Mouse (Mus musculus) kidney, embryonic 16.5 days (tissue): Measurements from ENCODE around the gene Fbxw4. TPM values are rescaled to one million over a fixed set of nuclear protein-coding genes. Genes with fewer than 3 reads are reported as not detected.
"Not testable (repeated sequence)": the region's sequence is repeated elsewhere in the genome, so short reads cannot be mapped to it uniquely, and the experiment has no call there.

Experiments
- ATAC-seq: fragments of 200-750 bp; cut with Nextera tagmentation; 2 replicates; pipeline ENCODE4 v1.8.0; 2017; ENCODE audit warnings: moderate TSS enrichment; ENCODE audit not compliant: low FRiP score, low TSS enrichment
- H3K27ac ChIP-seq: fragments of 300-500 bp; sonication (generic); 2 replicates; pipeline ENCODE4 v1.5.1; 2014; ENCODE audit warnings: low read length
- H3K27me3 ChIP-seq: fragments of 300-500 bp; sonication (generic); 2 replicates; pipeline ENCODE4 v1.6.1; 2014; ENCODE audit warnings: low read length, control low read depth, mixed read lengths; ENCODE audit not compliant: insufficient read depth
- H3K36me3 ChIP-seq: fragments of 300-500 bp; sonication (generic); 2 replicates; pipeline ENCODE4 v1.6.1; 2014; ENCODE audit warnings: low read length, control low read depth, mixed read lengths; ENCODE audit not compliant: insufficient read depth
- H3K4me1 ChIP-seq: fragments of 300-500 bp; sonication (generic); 2 replicates; pipeline ENCODE4 v1.6.1; 2014; ENCODE audit warnings: low read length, control low read depth, mixed read lengths; ENCODE audit not compliant: insufficient read depth
- H3K4me2 ChIP-seq: fragments of 300-500 bp; sonication (generic); replicated peaks from 2 replicates; pipeline ENCODE4 v1.6.1; 2014; ENCODE audit warnings: low read depth, low read length
- H3K4me3 ChIP-seq: fragments of 300-500 bp; sonication (generic); 2 replicates; pipeline ENCODE4 v1.5.1; 2014; ENCODE audit warnings: mild to moderate bottlenecking, low read length
- H3K9ac ChIP-seq: fragments of 300-500 bp; sonication (generic); replicated peaks from 2 replicates; pipeline ENCODE4 v1.6.1; 2014; ENCODE audit warnings: low read length
- H3K9me3 ChIP-seq: fragments of 300-500 bp; sonication (generic); 2 replicates; pipeline ENCODE4 v1.6.1; 2016; ENCODE audit warnings: low read length, control low read depth
- WGBS: fragments of 180-500 bp; shearing (Covaris S2); extraction: QIAGEN DNeasy Blood & Tissue Kit; methylation state at CpG from one replicate; pipeline ENCODE4 v1.1.7; 2014; 5-methylcytosine and 5-hydroxymethylcytosine counted together
- polyA plus RNA-seq: library from polyadenylated mRNA; unstranded; fragments of >200 nt; fragmentation: Nextera tagmentation; extraction: Ambion mirVana; gene quantifications from 2 replicates; pipeline ENCODE4 v1.2.1, GENCODE M21; 2015

Gene Fbxw4
- polyA plus RNA-seq, 1 experiment from 2014 or later, result 7.9 TPM

DNA sequence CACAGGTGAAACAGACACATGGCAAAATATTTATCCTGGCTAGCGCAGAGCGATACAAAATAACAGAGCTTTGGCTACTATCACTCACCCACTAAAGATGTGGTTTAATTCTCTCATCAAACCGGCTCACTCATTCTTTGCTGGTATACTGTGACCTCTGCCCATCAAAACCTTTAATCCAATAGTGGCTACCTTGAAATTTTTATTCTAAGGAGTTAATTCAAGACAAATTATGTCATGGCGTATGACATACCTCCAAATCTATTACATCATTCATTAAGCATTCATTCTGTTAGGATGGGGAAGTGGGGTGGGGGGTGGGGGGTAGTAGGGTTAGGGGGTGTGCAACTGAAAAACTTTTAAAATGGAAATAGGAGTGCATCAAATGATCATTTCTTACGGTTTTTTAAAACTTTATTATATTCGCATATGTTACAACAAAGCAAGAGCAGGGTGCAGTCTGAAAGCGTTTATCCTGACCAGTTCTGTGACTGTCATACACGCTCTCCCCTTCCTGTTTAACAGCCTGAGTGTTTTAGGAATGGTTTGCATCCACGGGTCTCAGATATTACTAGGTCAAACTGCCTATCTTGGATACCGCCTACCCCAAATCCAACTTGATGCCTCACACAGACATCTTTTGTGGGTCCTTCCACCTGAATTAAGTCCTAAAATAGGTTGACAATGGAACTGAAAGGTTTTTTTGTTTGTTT is 1.4 kb downstream of the Fbxw4 start:
- Histone ChIP-seq H3K27me3 (no peaks in the 10 kb centered on the region), H3K9me3 (no peaks in the 10 kb centered on the region), H3K4me1 (peaks cover 39% of the 10 kb centered on the region), H3K9ac (peak overlapping the region; percentile 99), H3K4me2 (peak overlapping the region; percentile 71), H3K4me3 (peak overlapping the region; percentile 92), H3K27ac (peak overlapping the region; percentile 97; the same call in 1 of the 2 replicates), H3K36me3 (no peaks in the 10 kb centered on the region)
- ATAC-seq, result no peak
- WGBS, result 57% methylated on average over 10 of the region's 10 CpGs

DNA sequence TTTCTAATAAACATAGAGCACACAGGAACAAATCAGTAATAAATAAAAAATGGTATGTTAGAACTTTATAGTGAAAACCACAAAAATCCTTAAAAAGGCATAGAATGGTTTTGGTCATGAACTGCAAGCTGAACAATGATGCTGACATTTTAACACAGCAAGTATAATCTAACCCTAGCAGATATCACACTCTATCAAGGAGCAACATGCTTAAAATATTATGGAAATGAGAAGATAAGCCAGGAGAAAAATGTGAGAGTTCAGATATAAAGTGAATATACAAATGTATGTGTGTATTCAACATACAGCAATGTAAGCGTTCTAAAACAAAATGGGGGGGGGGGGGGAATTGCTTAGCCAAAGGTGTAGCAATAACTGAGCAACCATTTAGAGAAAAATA is 2.3 kb downstream of the Fbxw4 start:
- ATAC-seq, result no peak
- peaks cover 40% of the 10 kb centered on the region for H3K4me1 ChIP-seq
- no peak overlapping the region for H3K4me2 ChIP-seq
- H3K27ac ChIP-seq, result no peak overlapping the region
- no peak overlapping the region for H3K4me3 ChIP-seq
- no peaks in the 10 kb centered on the region for H3K9me3 ChIP-seq
- no peaks in the 10 kb centered on the region for H3K36me3 ChIP-seq
- H3K9ac ChIP-seq, result no peak overlapping the region
- WGBS, result 77% methylated on average over 1 of the region's 1 CpGs
- no peaks in the 10 kb centered on the region for H3K27me3 ChIP-seq

DNA sequence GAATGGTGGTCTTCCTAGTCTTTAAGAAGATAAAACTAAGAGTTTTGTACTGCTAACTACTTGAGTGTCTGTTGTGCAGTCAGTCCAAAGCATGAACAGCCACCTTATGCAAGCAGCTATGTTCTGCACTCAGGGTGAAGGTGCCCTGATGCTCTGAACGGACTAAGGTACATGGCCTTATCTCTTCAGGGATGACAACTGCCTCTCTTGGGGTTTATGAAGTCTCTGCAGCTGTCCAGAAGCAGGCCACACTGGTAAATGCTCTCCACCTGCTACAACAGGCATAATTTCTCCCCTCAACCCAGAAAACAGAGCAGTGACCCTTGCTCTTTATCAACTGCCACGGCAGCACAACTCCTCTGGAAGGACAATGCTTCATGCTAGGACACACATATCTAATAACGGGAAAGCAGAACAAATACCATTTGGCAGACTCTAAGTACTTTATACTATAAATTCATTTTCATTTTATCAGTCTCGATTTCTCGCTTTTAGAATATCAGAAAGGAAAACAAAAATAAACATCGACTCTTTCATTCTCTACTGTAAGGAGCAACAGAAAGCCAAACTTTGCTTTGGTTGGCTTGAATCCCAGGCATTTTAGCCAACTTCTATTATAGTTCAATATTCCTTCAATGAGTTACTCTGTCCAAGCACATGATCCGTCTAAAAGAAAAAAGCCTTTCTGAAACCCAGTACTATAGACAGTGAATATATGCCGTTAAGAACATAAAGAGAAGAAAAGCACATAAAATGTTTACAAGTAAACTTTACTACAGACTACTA is 3.1 kb downstream of the Fbxw4 start:
- Histone ChIP-seq H3K36me3 (no peaks in the 10 kb centered on the region), H3K4me1 (peaks cover 49% of the 10 kb centered on the region), H3K27me3 (no peaks in the 10 kb centered on the region), H3K27ac (no peak overlapping the region), H3K9ac (no peak overlapping the region), H3K4me3 (no peak overlapping the region), H3K9me3 (no peaks in the 10 kb centered on the region), H3K4me2 (no peak overlapping the region)
- WGBS, result 47% methylated on average over 8 of the region's 8 CpGs
- ATAC-seq, result no peak

DNA sequence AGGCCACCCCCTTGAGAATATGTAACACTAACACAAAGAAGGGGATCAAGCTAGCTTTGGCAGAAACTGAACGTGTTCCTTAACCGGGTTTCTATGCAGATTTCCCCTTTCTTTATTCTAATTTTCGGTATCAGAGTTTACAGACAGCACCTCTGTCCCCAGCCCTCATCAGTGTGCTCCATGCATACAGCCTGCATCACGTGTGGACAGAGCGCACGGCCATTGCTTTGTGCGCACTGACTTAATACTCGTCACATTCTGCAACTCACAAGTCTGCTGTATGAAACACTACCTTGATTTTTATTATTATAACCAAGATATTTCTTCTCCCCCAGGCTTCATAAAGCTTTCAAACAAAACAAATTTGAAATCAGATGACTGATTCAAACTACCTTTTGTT is 4.2 kb downstream of the Fbxw4 start:
- WGBS, result 62% methylated on average over 8 of the region's 8 CpGs

DNA sequence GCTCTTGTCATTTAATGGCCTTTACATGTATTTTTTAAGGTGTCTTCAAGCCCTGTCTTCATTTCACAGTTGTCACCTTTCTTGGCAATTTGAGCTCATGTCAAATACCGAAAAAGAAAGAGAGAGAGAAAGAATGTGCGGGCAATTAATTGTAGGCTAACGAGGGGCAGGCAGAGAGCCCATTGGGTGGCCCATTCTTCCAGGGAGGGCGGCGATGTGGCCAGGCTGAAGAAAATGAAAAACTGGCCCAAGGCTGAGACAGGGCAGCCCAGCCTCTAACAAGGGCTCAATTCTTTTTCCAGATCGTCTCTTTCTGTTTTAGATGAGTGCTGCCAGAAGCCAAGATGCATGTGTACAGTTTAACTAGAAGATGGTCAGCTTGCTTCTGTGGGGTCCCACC is 6.1 kb downstream of the Fbxw4 start:
- 49% methylated on average over 6 of the region's 6 CpGs for WGBS
- Histone ChIP-seq H3K9me3 (no peaks in the 10 kb centered on the region), H3K4me3 (no peak overlapping the region), H3K4me2 (no peak overlapping the region), H3K27ac (no peak overlapping the region), H3K9ac (no peak overlapping the region), H3K36me3 (no peaks in the 10 kb centered on the region), H3K27me3 (no peaks in the 10 kb centered on the region), H3K4me1 (peaks cover 45% of the 10 kb centered on the region)
- no peak for ATAC-seq

More for the DNA sequence above, 4.2 kb downstream of the Fbxw4 start:
- Histone ChIP-seq H3K4me1 (peaks cover 54% of the 10 kb centered on the region), H3K9ac (0 out of 2 replicates have a peak overlapping the region, but pooled peaks have one; percentile 22), H3K4me3 (no peak overlapping the region), H3K36me3 (no peaks in the 10 kb centered on the region), H3K9me3 (no peaks in the 10 kb centered on the region), H3K27ac (no peak overlapping the region), H3K27me3 (no peaks in the 10 kb centered on the region), H3K4me2 (no peak overlapping the region)
- no peak for ATAC-seq

DNA sequence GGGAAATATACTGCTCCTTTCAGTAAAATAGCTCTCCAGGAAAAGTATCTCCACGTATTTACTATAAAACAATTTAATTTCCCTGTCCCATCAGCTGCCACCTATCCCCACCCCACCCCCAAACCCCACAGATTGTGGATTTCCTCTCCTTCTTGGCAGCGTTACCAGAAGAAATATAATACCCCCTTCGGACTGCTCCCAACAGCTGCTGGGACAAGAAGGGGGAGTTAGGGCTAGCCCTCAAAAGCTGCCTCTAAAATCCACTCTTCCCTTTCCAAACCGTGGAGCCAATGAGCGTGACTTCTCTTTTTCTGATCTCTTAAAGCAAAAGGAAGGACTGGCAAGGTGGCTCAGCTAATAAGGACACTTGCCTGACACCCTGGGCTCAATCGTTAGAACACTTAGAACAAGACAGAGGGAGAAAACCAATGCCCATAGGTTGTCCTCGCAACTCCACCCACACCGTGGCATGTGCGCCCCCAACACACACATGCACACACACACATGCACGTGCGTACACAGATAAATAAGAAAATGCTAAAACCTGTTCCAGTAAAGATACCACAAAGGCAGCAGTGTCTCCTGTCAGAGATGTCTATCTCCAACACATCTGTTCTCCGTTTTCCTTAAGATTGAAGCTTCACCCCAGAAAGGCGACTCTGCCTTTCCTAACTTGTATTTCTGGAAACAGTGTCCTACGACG is 7.7 kb downstream of the Fbxw4 start:
- Histone ChIP-seq H3K4me2 (no peak overlapping the region; the same call in 1 of the 2 replicates), H3K4me1 (peaks cover 38% of the 10 kb centered on the region), H3K27me3 (no peaks in the 10 kb centered on the region), H3K27ac (peak overlapping the region; percentile 30; the same call in 1 of the 2 replicates), H3K36me3 (no peaks in the 10 kb centered on the region), H3K4me3 (no peak overlapping the region), H3K9me3 (no peaks in the 10 kb centered on the region), H3K9ac (no peak overlapping the region)
- peak; percentile 59; the same call in 1 of the 2 replicates for ATAC-seq
- WGBS, result 31% methylated on average over 15 of the region's 15 CpGs

DNA sequence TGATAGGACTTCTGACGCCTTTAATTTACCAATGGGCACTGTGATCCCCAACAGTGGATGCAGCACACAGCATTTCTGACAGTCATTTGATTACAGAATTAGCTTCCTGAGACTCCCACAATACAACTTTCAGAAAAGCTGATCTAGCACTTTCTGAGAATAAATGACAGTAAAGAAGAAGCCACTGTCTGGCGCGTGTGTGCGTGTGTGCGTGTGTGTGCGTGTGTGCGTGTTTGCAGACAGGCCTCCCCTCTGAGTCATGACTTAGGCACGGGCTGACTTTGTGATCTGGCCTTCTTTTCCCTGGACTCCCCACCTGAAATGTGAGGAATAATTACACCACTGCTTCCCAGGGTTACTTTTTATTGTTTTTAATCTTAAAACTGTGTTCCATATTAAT is 8.6 kb downstream of the Fbxw4 start:
- peak overlapping the region; percentile 78 for H3K27ac ChIP-seq
- H3K27me3 ChIP-seq, result no peaks in the 10 kb centered on the region
- peaks cover 36% of the 10 kb centered on the region for H3K4me1 ChIP-seq

DNA sequence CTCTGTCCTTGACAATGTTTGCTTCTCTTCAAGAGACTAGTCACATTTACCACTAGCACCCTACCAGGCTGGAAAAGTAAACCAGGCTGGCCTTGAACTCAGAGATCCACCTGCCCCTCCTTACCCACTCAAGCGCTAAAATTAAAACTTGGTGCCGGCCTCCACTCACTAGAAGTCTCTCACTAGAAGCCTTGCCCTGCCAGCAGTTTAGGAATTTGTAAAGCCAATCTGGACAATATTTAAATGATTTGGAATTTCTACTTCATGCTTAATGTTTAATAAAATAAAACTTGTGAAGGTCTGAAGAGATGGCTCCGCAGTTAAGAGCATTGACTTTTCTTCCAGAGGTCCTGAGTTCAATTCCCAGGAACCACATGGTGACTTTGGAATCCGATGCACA is 10.3 kb downstream of the Fbxw4 start:
- Histone ChIP-seq H3K4me2 (no peak overlapping the region), H3K27ac (no peak overlapping the region), H3K9ac (no peak overlapping the region), H3K27me3 (no peaks in the 10 kb centered on the region), H3K4me1 (peaks cover 27% of the 10 kb centered on the region), H3K4me3 (no peak overlapping the region), H3K36me3 (no peaks in the 10 kb centered on the region), H3K9me3 (no peaks in the 10 kb centered on the region)
- 79% methylated on average over 4 of the region's 4 CpGs for WGBS
- no peak for ATAC-seq

More for the DNA sequence above, 8.6 kb downstream of the Fbxw4 start:
- no peak overlapping the region for H3K4me3 ChIP-seq
- whole genome bisulfite sequencing, result 59% methylated on average over 8 of the region's 8 CpGs
- H3K36me3 ChIP-seq, result no peaks in the 10 kb centered on the region
- no peak overlapping the region for H3K9ac ChIP-seq
- no peak for ATAC-seq
- H3K9me3 ChIP-seq, result no peaks in the 10 kb centered on the region
- H3K4me2 ChIP-seq, result no peak overlapping the region

DNA sequence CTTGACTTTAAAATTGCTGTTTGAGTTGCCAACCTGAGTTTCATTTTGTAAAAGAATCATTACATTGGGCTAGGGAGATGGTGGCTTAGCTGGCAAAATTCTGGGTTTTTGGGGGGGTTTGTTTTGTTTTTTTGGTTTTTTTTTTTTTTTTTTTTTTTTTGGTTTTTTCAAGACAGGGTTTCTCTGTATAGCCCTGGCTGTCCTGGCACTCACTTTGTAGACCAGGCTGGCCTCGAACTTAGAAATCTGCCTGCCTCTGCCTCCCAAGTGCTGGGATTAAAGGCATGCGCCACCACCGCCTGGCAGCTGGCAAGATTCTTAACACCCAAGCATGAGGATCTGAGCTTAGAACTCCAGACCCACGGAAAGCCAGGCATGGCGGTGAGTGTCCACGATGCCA is 11.6 kb downstream of the Fbxw4 start:
- H3K27ac ChIP-seq, H3K9ac ChIP-seq, H3K9me3 ChIP-seq, H3K27me3 ChIP-seq, ATAC-seq, H3K36me3 ChIP-seq, H3K4me3 ChIP-seq, H3K4me2 ChIP-seq: not testable (repeated sequence)
- peaks cover 26% of the 10 kb centered on the region for H3K4me1 ChIP-seq
- WGBS, result 87% methylated on average over 6 of the region's 6 CpGs
